Mouse (Mus musculus): ENCODE data around the gene Rabggtb.

Gene Rabggtb

DNA sequence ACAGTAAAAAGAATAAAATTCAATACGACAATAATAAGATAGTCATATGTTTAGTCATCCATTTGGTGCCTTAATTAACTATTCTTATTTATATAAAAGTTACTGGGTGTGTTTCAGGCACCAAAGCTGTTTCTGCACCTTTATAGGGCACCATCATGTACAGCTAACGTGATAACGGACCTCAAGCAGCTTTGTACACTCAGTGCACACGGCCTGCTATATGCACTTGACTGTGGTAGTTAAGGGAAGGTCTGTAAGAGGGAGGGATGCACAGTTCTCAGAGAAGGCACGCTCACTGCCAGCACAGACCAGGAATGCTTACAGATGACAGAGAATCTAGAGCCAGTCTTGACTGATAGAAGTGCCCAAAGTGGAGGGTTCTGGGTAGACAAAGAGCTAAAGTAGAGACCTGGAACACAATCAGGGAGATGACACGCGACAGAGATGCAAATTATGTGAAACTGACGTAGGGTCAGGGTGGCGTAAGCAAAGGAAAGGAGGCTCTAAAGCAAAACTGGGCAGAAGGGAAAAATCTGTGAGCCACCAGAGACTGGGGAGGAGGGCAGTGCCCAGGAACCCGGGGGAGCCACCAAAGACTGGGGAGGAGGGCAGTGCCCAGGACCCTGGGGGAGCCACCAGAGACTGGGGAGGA, 54.3 kb downstream of the Rabggtb start:
- DNase-seq, result no peak

Data from thymus, postnatal 36 days (tissue).